Mouse (Mus musculus): ENCODE data around the gene Rad51d. TPM values are rescaled to one million over a fixed set of nuclear protein-coding genes. Genes with fewer than 3 reads are reported as not detected.
A peak's percentile ranks its signal among the peaks of the same experiment; 100 is the strongest.
"Not testable (repeated sequence)": the region's sequence is repeated elsewhere in the genome, so short reads cannot be mapped to it uniquely, and the experiment has no call there.

Gene Rad51d
- total RNA-seq (2021) = 10 to 100 TPM; 12.5 to 13.2 TPM
- long read RNA-seq, experiment 1, transcript Rad51d-201 (10 exons, 3,426 nt) = major isoform, 16 of 20 reads
- long read RNA-seq, experiment 1, partial matches to known transcripts = 3 of 20 reads
- long read RNA-seq, experiment 1, other reads (novel, unspliced or antisense) = 1 of 20 reads
- long read RNA-seq, experiment 2, transcript Rad51d-201 (10 exons, 3,426 nt) = major isoform, 15 of 19 reads
- long read RNA-seq, experiment 2, partial matches to known transcripts = 2 of 19 reads
- long read RNA-seq, experiment 2, other reads (novel, unspliced or antisense) = 2 of 19 reads

GRCm38 (mm10) chr11:82890342-82890762, at the start of gene Rad51d:
Rad51d (minus strand) TSS chr11:82890614.
- peak; percentile 90 to 92 for DNase-seq (ENCODE audit: low spot score in 2 of 2)

- no peak for DNase-seq (ENCODE audit: low spot score in 2 of 2)
Measured at GRCm38 (mm10) chr11:82933186-82933585, 42.8 kb upstream of the Rad51d start.

- not testable (repeated sequence) for DNase-seq (ENCODE audit: low spot score in 2 of 2)
Measured at GRCm38 (mm10) chr11:82931671-82932450, 41.4 kb upstream of the Rad51d start.

GRCm38 (mm10) chr11:82931161-82931560, 40.7 kb upstream of the Rad51d start:
- DNase-seq (ENCODE audit: low spot score in 2 of 2) = not testable (repeated sequence)

GRCm38 (mm10) chr11:82930391-82930955, 40.1 kb upstream of the Rad51d start:
- DNase-seq (ENCODE audit: low spot score in 2 of 2) = not testable (repeated sequence)

- DNase-seq (ENCODE audit: low spot score in 2 of 2) = no peak
Measured at GRCm38 (mm10) chr11:82929633-82929950, 39.2 kb upstream of the Rad51d start.

- no peak for DNase-seq (ENCODE audit: low spot score in 2 of 2)
Measured at GRCm38 (mm10) chr11:82928897-82929632, 38.7 kb upstream of the Rad51d start.

GRCm38 (mm10) chr11:82923910-82924309, 33.5 kb upstream of the Rad51d start:
- not testable (repeated sequence) for DNase-seq (ENCODE audit: low spot score in 2 of 2)

- DNase-seq (ENCODE audit: low spot score in 2 of 2) = no peak
Measured at GRCm38 (mm10) chr11:82921691-82922090, 31.3 kb upstream of the Rad51d start.

- no peak for DNase-seq (ENCODE audit: low spot score in 2 of 2)
Measured at GRCm38 (mm10) chr11:82920768-82921167, 30.4 kb upstream of the Rad51d start.

GRCm38 (mm10) chr11:82914711-82915352, 24.4 kb upstream of the Rad51d start:
- DNase-seq (ENCODE audit: low spot score in 2 of 2) = peak; percentile 68 to 70

GRCm38 (mm10) chr11:82910679-82911389, 20.4 kb upstream of the Rad51d start:
- no peak for DNase-seq (ENCODE audit: low spot score in 2 of 2)

GRCm38 (mm10) chr11:82910250-82910649, 19.8 kb upstream of the Rad51d start, which contains the start of gene Unc45b:
Unc45b (plus strand) TSS chr11:82910550.
- DNase-seq (ENCODE audit: low spot score in 2 of 2) = no peak

- no peak for DNase-seq (ENCODE audit: low spot score in 2 of 2)
Measured at GRCm38 (mm10) chr11:82908608-82908989, 18.2 kb upstream of the Rad51d start.

GRCm38 (mm10) chr11:82907651-82908607, 17.5 kb upstream of the Rad51d start, which contains the start of gene Nle1:
Nle1 (minus strand) TSS chr11:82908411.
- peak; percentile 93 for DNase-seq (ENCODE audit: low spot score in 2 of 2)

GRCm38 (mm10) chr11:82905816-82906215, 15.4 kb upstream of the Rad51d start:
- DNase-seq (ENCODE audit: low spot score in 2 of 2) = no peak

- no peak for DNase-seq (ENCODE audit: low spot score in 2 of 2)
Measured at GRCm38 (mm10) chr11:82904952-82905351, 14.5 kb upstream of the Rad51d start.

GRCm38 (mm10) chr11:82901606-82902310, 11.3 kb upstream of the Rad51d start:
- DNase-seq (ENCODE audit: low spot score in 2 of 2) = no peak

Measured in layer of hippocampus, postnatal 14 days (tissue).